Mouse (Mus musculus) heart, embryonic 12.5 days (tissue): ENCODE data around the gene Wnt10a. TPM values are rescaled to one million over a fixed set of nuclear protein-coding genes. Genes with fewer than 3 reads are reported as not detected.

Experiments used
- polyA plus RNA-seq: library from polyadenylated mRNA; unstranded; fragments of >200 nt; fragmentation: Nextera tagmentation; extraction: Ambion mirVana; gene quantifications from 2 replicates; pipeline ENCODE4 v1.2.1, GENCODE M21; 2016

Wnt10a gene
- polyA plus RNA-seq, 1 experiment from 2014 or later, result 0.28 TPM

Other genes starting within 250 kb of the Wnt10a start
- 0.18 and 0.36 TPM in 2 replicates for gene Plcd4, start 248.6 kb upstream of the Wnt10a start, polyA plus RNA-seq
- 24.7 and 26.8 TPM in 2 replicates for gene Usp37, start 247.2 kb upstream of the Wnt10a start, polyA plus RNA-seq
- gene Zfp142, start 203.3 kb upstream of the Wnt10a start, polyA plus RNA-seq, result 5.9 and 7.9 TPM in 2 replicates
- gene Bcs1l, start 203.2 kb upstream of the Wnt10a start, polyA plus RNA-seq, result 19.0 and 20.1 TPM in 2 replicates
- gene Rnf25, start 190.1 kb upstream of the Wnt10a start, polyA plus RNA-seq, result 22.9 and 23.9 TPM in 2 replicates
- 4.4 and 4.9 TPM in 2 replicates for gene Stk36, start 190.1 kb upstream of the Wnt10a start, polyA plus RNA-seq
- 25.1 and 25.8 TPM in 2 replicates for gene Ttll4, start 129.8 kb upstream of the Wnt10a start, polyA plus RNA-seq
- gene Cyp27a1, start 77.9 kb upstream of the Wnt10a start, polyA plus RNA-seq, result 13.5 and 13.8 TPM in 2 replicates
- gene Prkag3, start 42.3 kb upstream of the Wnt10a start, polyA plus RNA-seq, result 6.0 and 7.2 TPM in 2 replicates
- 0.41 and 1.3 TPM in 2 replicates for gene Wnt6, start 19.6 kb upstream of the Wnt10a start, polyA plus RNA-seq
- not detected in 2 replicates for gene Cdk5r2, start 63.4 kb downstream of the Wnt10a start, polyA plus RNA-seq
- gene Fev, start 93.9 kb downstream of the Wnt10a start, polyA plus RNA-seq, result 3.9 and 4.0 TPM in 2 replicates
- not detected in 2 replicates for gene Cryba2, start 101.6 kb downstream of the Wnt10a start, polyA plus RNA-seq
- gene Cfap65, start 144.1 kb downstream of the Wnt10a start, polyA plus RNA-seq, result not detected in 2 replicates
- gene Ihh, start 160.2 kb downstream of the Wnt10a start, polyA plus RNA-seq, result 0.06 and 0.14 TPM in 2 replicates